Mouse (Mus musculus) forebrain, embryonic 14.5 days (tissue): ENCODE data around the gene Cntnap5a. TPM values are rescaled to one million over a fixed set of nuclear protein-coding genes. Genes with fewer than 3 reads are reported as not detected.
"Not testable (repeated sequence)": the region's sequence is repeated elsewhere in the genome, so short reads cannot be mapped to it uniquely, and the experiment has no call there.

Experiments used
- ATAC-seq: fragments of 200-750 bp; cut with Nextera tagmentation; 2 replicates; pipeline ENCODE4 v1.8.0; 2017; ENCODE audit warnings: mild to moderate bottlenecking, moderate library complexity
- DNase-seq: peaks from one replicate; pipeline ENCODE4 v3.0.0-alpha.2; 2015; ENCODE audit warnings: low spot score
- H3K27ac ChIP-seq: fragments of 300-500 bp; sonication (generic); 2 replicates; pipeline ENCODE4 v1.5.1; 2014; ENCODE audit warnings: low read depth, mild to moderate bottlenecking, control low read depth, low read length, moderate library complexity
- H3K27me3 ChIP-seq: fragments of 300-500 bp; sonication (generic); replicated peaks from 2 replicates; pipeline ENCODE4 v1.6.1; 2014; ENCODE audit warnings: low read length, control low read depth, mixed read lengths; ENCODE audit not compliant: control insufficient read depth, insufficient read depth
- H3K36me3 ChIP-seq: fragments of 300-500 bp; sonication (generic); 2 replicates; pipeline ENCODE4 v1.6.1; 2014; ENCODE audit warnings: low read length, control low read depth; ENCODE audit not compliant: control insufficient read depth, insufficient read depth
- H3K4me1 ChIP-seq: fragments of 300-500 bp; sonication (generic); 2 replicates; pipeline ENCODE4 v1.6.1; 2014; ENCODE audit warnings: antibody characterized with exemption, low read length, control low read depth; ENCODE audit not compliant: control insufficient read depth, insufficient read depth
- H3K4me2 ChIP-seq: fragments of 300-500 bp; sonication (generic); 2 replicates; pipeline ENCODE4 v1.6.1; 2014; ENCODE audit warnings: mild to moderate bottlenecking, control low read depth, low read length
- H3K4me3 ChIP-seq: fragments of 300-500 bp; sonication (generic); 2 replicates; pipeline ENCODE4 v1.5.1; 2014; ENCODE audit warnings: low read depth, low read length, control low read depth
- H3K9ac ChIP-seq: fragments of 300-500 bp; sonication (generic); 2 replicates; pipeline ENCODE4 v1.6.1; 2014; ENCODE audit warnings: mild to moderate bottlenecking, low read length, control low read depth, moderate library complexity
- H3K9me3 ChIP-seq: fragments of 300-500 bp; sonication (generic); replicated peaks from 2 replicates; pipeline ENCODE4 v1.6.1; 2016; ENCODE audit warnings: low read length, control low read depth, mixed read lengths; ENCODE audit not compliant: control insufficient read depth
- WGBS: fragments of 180-500 bp; shearing (Covaris S2); extraction: QIAGEN DNeasy Blood & Tissue Kit; methylation state at CpG from one replicate; pipeline ENCODE4 v1.1.7; 2014; 5-methylcytosine and 5-hydroxymethylcytosine counted together
- polyA plus RNA-seq: library from polyadenylated mRNA; unstranded; fragments of >200 nt; fragmentation: Nextera tagmentation; extraction: Ambion mirVana; gene quantifications from 2 replicates; pipeline ENCODE4 v1.2.1, GENCODE M21; 2014

The Cntnap5a gene
- polyA plus RNA-seq, 1 experiment from 2014 or later, result 0.29 TPM

DNA sequence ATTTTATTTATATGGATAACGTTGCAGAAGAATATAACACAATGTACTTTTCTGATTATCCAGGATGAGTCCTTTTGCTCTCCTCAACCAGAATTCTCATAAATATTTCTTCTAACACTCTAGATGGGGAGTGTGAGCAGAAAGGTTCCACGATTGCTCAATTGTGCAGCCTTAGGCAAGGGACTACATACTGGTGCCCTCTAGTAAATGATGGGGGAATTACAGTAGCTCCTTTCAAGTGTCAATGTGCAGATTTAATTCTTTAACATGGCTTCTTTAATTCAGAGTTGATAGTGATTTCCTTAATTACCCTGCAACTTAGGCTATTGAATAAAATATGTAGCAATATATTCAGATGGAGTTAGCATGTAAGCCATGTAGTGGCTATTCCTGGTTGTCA, 442.5 kb downstream of the Cntnap5a start:
- H3K4me2 ChIP-seq, result no peak overlapping the region
- H3K27me3 ChIP-seq, result no peaks in the 10 kb centered on the region
- ATAC-seq (no peak), DNase-seq (no peak)
- 90% methylated on average over 2 of the region's 2 CpGs for WGBS
- no peaks in the 10 kb centered on the region for H3K36me3 ChIP-seq
- H3K9me3 ChIP-seq, result no peaks in the 10 kb centered on the region
- H3K4me1 ChIP-seq, result no peaks in the 10 kb centered on the region
- no peak overlapping the region for H3K27ac ChIP-seq
- H3K4me3 ChIP-seq, result no peak overlapping the region
- no peak overlapping the region for H3K9ac ChIP-seq

DNA sequence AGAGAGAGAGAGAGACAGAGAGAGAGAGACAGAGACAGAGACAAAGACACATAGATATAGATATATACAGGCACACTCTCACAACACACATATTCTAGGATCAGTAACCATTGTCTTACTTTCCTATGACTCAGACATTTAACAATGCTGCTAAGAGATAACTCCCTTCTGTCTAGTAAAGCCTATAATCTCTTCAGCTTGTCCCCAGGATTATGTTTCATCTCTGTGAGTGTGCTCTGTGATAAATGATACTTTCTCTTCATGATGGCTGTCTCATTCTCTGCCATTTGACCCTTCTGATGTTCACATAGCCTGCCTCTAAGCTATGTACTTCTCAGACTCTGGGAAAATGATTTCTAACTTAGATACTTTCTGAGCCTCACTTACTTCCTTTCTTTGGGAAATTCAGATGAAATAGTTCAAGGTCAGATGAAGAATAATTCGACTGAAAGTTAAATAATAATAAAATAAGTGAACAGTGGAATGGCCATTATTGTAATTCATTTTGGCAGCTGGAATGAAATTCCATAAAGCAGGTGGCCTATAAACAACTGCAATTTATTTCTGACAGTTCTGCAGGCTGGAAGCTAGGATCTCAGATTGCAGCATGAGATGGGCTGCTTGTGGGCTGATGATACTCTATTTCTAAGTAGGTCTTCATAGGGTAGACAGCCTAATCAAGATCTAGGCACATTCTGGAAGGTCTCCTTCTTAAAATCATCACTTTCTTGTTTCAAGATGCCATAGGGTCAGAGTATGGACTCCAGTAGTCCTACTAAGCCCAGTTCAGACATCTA, 444.1 kb downstream of the Cntnap5a start:
- no peak overlapping the region for H3K9ac ChIP-seq
- DNase-seq (no peak), ATAC-seq (no peak)
- H3K4me3 ChIP-seq, result no peak overlapping the region
- no peak overlapping the region for H3K27ac ChIP-seq
- no peaks in the 10 kb centered on the region for H3K27me3 ChIP-seq
- no peak overlapping the region for H3K4me2 ChIP-seq
- no peaks in the 10 kb centered on the region for H3K36me3 ChIP-seq
- no peaks in the 10 kb centered on the region for H3K9me3 ChIP-seq
- 56% methylated on average over 1 of the region's 1 CpGs for WGBS
- no peaks in the 10 kb centered on the region for H3K4me1 ChIP-seq

DNA sequence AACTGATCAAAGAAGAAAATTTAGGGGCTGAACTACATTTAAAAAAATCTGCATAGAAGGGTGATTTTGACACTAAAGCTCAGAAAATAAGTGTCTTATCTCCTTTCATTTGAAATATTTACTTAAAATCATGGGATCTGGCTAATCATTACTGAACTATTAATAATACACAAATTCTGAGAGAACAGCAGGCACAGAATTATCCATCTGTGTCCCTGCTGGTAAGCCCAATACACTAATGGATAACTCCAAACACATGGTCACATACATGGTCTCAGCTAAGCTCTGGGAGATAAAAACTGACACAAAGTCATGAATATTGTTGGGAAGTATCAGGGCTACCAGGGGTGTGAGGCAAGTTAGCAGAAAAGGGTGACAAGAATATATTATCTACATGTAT, 447.9 kb downstream of the Cntnap5a start:
- Histone ChIP-seq H3K27me3 (no peaks in the 10 kb centered on the region), H3K36me3 (no peaks in the 10 kb centered on the region), H3K9ac (no peak overlapping the region), H3K4me3 (no peak overlapping the region), H3K4me2 (no peak overlapping the region), H3K9me3 (no peaks in the 10 kb centered on the region), H3K27ac (no peak overlapping the region), H3K4me1 (no peaks in the 10 kb centered on the region)
- DNase-seq, result no peak
- no peak for ATAC-seq

GRCm38 (mm10) chr1:116149764-116150369, 465.3 kb downstream of the Cntnap5a start:
- Histone ChIP-seq H3K4me1 (no peaks in the 10 kb centered on the region), H3K36me3 (no peaks in the 10 kb centered on the region), H3K27me3 (no peaks in the 10 kb centered on the region), H3K4me2 (no peak overlapping the region), H3K27ac (no peak overlapping the region), H3K9ac (no peak overlapping the region), H3K9me3 (no peaks in the 10 kb centered on the region), H3K4me3 (no peak overlapping the region)
- ATAC-seq (0 out of 2 replicates have a peak, but pooled peaks have one; percentile 18), DNase-seq (peak; percentile 13)

DNA sequence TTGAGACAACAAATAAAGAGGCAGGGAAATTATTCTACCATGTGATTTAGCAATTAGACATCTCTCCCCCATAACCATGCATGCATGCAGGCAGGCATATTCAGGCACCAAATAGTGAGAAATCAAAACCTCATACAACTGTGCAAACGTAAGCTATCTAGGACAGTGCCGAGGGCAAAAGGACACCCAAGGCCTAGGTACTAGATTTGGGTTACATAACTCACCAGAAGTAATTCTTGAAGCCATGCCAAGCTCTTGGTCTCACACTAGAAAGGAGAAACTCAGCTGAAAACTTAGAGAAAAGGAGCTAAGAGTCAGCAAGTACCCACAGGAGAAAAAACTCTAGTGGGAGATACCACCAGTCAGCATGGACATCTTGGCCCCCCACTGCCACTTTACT, 499.9 kb downstream of the Cntnap5a start:
- ATAC-seq, result no peak
- Histone ChIP-seq H3K4me1 (no peaks in the 10 kb centered on the region), H3K4me2 (no peak overlapping the region), H3K9me3 (no peaks in the 10 kb centered on the region), H3K27ac (no peak overlapping the region), H3K4me3 (no peak overlapping the region), H3K36me3 (no peaks in the 10 kb centered on the region), H3K9ac (no peak overlapping the region), H3K27me3 (no peaks in the 10 kb centered on the region)
- WGBS, result 84% methylated on average over 2 of the region's 2 CpGs
- no peak for DNase-seq

DNA sequence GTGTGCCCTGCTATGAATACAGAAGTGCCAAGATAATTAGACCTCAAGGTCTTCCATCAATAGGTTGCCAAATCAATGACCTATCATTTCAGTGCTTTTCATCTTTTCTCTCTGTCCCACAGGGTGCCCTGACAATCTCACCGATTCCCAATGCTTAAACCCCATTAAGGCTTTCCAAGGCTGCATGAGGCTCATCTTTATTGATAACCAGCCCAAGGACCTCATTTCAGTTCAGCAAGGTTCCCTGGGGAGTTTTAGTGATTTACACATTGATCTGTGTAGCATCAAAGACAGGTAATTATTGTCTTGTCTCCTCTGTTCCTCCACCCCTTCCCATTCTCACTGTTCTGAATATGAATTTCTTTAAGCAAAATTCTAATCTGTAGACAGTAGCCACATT, 503.6 kb downstream of the Cntnap5a start:
- 0 out of 2 replicates have a peak, but pooled peaks have one; percentile 44 for ATAC-seq
- H3K4me3 ChIP-seq, H3K27ac ChIP-seq, H3K4me1 ChIP-seq, H3K9ac ChIP-seq, H3K27me3 ChIP-seq, H3K4me2 ChIP-seq, H3K36me3 ChIP-seq, H3K9me3 ChIP-seq: not testable (repeated sequence)
- WGBS, result 32% methylated on average over 1 of the region's 1 CpGs
- DNase-seq, result peak; percentile 4

DNA sequence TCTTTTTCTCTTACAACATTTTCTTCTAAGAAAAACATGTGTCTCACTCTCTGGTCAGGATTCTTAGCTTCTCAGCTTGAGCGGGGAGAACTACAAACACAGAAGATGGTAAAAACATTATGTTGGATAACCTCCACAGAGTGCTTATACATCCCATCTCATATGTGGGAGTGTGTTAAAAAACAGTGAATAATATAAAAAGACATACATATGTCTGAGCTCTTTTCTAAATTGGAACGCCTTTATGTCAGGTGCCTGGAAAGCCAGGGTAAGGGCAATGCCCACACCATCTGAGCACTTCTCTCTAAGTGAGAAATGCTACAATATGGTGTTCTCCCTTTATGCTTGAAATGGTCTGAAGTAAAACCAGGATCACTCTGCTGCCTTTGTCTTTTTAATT, 507.7 kb downstream of the Cntnap5a start:
- WGBS, result 91% methylated on average over 2 of the region's 2 CpGs
- Histone ChIP-seq H3K27ac (no peak overlapping the region), H3K9me3 (no peaks in the 10 kb centered on the region), H3K4me2 (no peak overlapping the region), H3K36me3 (no peaks in the 10 kb centered on the region), H3K4me3 (no peak overlapping the region), H3K9ac (no peak overlapping the region), H3K4me1 (no peaks in the 10 kb centered on the region), H3K27me3 (no peaks in the 10 kb centered on the region)
- no peak for DNase-seq
- ATAC-seq, result no peak

- no peak overlapping the region for H3K4me3 ChIP-seq
- H3K4me2 ChIP-seq, result no peak overlapping the region
- H3K9ac ChIP-seq, result no peak overlapping the region
- H3K9me3 ChIP-seq, result no peaks in the 10 kb centered on the region
- peak; percentile 57 for DNase-seq
- H3K27me3 ChIP-seq, result no peaks in the 10 kb centered on the region
- H3K27ac ChIP-seq, result no peak overlapping the region
- H3K4me1 ChIP-seq, result peaks cover 3% of the 10 kb centered on the region; the same call in 1 of the 2 replicates
- no peaks in the 10 kb centered on the region for H3K36me3 ChIP-seq
- peak; percentile 52; the same call in 1 of the 2 replicates for ATAC-seq
Measured at GRCm38 (mm10) chr1:116216883-116217282, 532.3 kb downstream of the Cntnap5a start.

- Histone ChIP-seq H3K27me3 (no peaks in the 10 kb centered on the region), H3K27ac (no peak overlapping the region), H3K36me3 (no peaks in the 10 kb centered on the region), H3K4me2 (no peak overlapping the region), H3K9me3 (no peaks in the 10 kb centered on the region), H3K4me3 (no peak overlapping the region), H3K4me1 (no peaks in the 10 kb centered on the region), H3K9ac (no peak overlapping the region)
- DNase-seq (no peak), ATAC-seq (no peak)
Measured at GRCm38 (mm10) chr1:116240538-116240937, 556.0 kb downstream of the Cntnap5a start.
